Mouse (Mus musculus): ENCODE results near the gene Crybg2.
A peak's percentile ranks its signal among the peaks of the same experiment; 100 is the strongest.

The Crybg2 gene

GRCm38 (mm10) chr4:134058166-134058715 lies 2.4 kb upstream of the Crybg2 start:
- DNase-seq (ENCODE audit: low read depth) = no peak

DNA sequence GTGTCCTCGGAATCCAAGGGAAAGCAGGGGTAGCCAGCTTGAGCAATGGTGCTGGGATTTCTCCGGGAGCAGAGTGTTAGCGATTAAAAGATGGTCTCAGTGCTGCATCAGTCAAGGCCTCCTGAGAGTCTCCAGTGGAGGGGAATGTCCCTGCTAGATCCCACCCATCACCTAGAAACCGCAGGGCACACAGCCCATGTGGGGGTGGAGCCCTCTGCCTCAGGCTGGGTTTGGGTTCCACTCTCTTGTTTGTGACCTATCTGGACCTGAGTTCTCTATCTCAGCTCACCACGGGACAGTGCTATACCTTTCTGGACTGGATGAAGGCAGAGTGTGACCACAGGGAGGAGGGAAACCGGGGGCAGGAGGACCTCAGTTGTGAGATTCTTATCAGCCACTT lies 1.7 kb upstream of the Crybg2 start:
- no peak for DNase-seq (ENCODE audit: low read depth)

DNA sequence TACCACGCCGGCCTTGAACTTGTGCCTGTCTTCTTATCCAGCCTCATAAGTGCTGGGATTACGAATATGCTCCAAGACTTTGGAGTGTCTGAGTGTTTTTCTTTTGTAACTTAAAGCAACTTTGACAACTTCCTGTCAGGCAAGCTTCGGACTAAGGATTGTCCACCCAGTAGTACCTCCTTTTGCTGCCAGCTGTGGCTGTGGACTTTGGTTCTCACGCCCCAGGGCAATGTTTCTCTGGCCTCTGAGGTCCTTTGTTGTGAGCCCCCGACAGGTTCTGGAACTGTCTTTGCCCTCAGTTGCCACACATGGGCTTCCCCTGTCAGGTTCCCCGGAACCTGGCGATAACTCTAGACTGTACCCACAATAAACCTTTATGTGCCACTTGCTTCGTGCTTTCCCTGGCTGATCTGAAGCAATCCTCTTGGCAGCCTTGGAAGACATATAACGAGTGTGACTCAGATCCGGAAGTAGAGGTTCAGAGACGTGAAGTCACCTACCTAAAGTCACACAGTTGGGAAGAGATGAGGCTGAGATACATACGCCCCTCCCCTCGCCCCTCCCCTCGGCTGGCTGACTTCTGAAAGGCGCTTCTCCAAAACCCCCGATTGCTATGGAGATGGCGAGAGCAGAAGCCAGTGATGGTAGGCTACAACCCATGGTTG lies 683 bp downstream of the Crybg2 start:
- DNase-seq (ENCODE audit: low read depth) = peak; percentile 15

- no peak for DNase-seq (ENCODE audit: low read depth)
Observed at GRCm38 (mm10) chr4:134061944-134062446, 1.4 kb downstream of the Crybg2 start.

- DNase-seq (ENCODE audit: low read depth) = no peak
Observed at GRCm38 (mm10) chr4:134062561-134062960, 1.9 kb downstream of the Crybg2 start.

GRCm38 (mm10) chr4:134065431-134066004 lies 4.9 kb downstream of the Crybg2 start:
- no peak for DNase-seq (ENCODE audit: low read depth)

DNA sequence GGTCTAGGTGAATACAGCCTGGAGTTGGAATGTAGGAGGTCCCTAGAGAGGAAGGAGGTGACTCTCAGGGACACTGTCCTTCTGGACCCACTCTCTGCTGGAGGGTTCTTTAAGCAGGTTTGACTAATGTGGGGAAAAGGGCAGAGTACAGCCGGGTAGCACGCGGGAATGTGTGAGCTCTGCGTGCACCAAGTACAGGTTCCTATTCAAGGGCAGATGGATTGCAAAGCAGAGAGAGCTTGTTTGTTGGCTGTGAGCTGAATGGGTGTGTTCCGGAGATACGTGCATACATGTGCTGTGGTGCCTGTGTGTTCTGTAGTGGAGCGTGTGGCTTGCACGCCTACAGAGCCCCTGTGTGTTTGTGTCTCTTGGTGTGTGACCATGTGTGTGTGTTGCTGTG lies 6.8 kb downstream of the Crybg2 start:
- no peak for DNase-seq (ENCODE audit: low read depth)

DNA sequence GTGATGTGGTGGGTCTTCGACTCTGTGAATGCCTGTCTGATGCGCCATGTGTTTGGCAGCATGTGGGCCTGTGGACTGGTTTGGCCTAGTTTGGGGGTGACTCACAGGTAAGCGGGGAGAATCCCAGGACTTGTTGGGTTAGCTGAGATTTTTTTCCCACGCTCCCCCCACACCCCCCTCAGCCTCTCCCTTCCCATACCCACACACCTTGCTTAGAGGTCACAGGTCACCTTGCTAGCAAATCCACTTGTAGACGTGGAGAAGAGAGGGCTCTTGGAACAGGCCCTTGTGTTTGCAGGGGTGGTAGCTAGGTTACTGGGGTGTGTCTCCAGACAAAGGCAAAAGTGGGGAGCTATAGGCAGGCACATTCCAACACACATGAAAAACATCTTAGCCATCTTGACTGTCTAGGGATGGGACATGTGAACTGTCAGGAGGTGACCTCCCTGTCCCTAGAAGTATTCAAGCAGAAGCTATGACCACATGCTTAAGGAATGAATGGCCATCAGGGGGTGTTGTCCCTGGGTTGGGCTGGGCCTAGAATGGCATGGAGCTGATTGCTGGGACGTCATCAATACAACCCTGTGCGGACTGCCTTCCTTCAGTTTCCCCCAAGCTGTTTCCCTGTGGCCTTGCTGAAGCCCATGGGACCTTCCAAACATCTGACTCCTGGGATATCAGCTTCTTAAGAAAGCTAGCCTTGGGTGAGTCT lies 7.4 kb downstream of the Crybg2 start:
- DNase-seq (ENCODE audit: low read depth) = no peak

GRCm38 (mm10) chr4:134068793-134069580 lies 8.4 kb downstream of the Crybg2 start:
- DNase-seq (ENCODE audit: low read depth) = no peak

GRCm38 (mm10) chr4:134078694-134079093 lies 18.1 kb downstream of the Crybg2 start:
- peak; percentile 26 for DNase-seq (ENCODE audit: low read depth)

DNA sequence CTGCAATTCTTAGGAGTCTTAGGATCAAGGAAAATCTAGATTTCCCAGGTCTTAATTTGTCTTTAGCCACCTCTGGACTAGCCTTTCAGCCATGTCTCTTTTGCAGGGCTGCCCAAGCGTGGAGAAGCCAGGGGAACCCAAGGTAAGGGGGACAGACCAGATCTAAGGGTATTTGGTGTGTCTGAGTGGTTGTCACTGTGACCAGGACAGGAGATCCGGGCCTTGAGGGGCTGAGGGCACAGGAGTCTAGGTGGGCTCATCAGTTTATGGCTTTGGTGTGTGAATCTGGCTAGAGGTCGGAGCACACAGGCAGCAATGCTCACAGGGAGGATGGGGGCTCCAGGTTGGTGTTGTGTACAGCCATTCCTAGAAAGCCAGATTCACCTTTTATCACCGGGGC lies 20.1 kb downstream of the Crybg2 start:
- no peak for DNase-seq (ENCODE audit: low read depth)

DNA sequence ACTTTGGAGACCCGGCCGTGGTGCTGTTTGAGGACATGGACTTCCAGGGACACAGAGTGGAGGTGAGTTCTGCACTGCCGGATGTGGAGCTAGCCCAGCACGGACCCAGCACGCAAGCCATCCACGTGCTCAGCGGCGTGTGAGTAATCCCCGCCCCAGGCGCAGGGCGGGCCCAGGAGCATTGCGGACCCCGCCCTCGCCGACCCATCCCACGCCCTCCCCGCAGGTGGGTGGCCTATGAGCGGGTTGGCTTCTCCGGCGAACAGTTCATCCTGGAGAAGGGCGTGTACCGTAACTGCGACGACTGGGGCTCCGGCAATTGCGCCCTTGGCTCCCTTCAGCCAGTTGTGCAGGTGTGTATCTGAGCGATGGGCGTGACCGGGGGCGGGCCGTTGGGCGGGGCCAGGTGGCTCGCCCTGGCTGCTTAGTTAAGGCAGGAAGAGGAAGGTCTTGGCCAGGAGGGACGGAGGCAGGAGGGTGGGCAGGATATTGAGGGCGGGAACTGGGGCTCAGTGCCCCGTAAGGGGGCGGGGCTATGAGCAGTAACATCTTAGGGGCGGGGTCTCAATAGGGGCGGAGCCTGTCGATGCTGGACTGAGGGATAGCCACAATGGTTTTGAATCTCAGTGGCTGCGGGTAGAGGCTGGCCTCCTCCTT lies 21.2 kb downstream of the Crybg2 start:
- DNase-seq (ENCODE audit: low read depth) = no peak

- DNase-seq (ENCODE audit: low read depth) = no peak
Observed at GRCm38 (mm10) chr4:134082460-134082859, 21.8 kb downstream of the Crybg2 start.

DNA sequence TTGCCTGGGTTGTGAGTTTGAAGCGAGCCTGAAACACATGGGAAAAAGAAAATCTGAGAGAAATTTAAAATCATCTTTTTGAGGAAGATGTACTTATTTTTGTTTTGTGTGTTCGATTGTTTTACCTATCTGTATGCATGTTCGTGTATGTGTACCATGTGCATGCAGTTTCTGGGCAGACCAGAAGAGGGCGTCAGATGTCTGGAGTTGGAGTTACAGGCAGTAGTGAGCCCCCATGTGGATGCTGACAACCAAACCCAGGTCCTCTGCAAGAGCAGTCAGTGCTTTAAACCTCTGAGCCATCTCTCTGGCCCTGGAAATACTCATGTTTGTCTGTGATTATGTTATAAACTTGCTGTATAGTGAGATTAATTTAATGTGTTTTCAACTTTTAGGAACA lies 24.4 kb downstream of the Crybg2 start:
- DNase-seq (ENCODE audit: low read depth) = no peak

GRCm38 (mm10) chr4:134087412-134087811 lies 26.8 kb downstream of the Crybg2 start:
- peak; percentile 40 for DNase-seq (ENCODE audit: low read depth)

GRCm38 (mm10) chr4:134089029-134089428 lies 28.4 kb downstream of the Crybg2 start:
- no peak for DNase-seq (ENCODE audit: low read depth)

GRCm38 (mm10) chr4:134090521-134091224 lies 30.1 kb downstream of the Crybg2 start:
- no peak for DNase-seq (ENCODE audit: low read depth)

GRCm38 (mm10) chr4:134091225-134091529 lies 30.6 kb downstream of the Crybg2 start:
- no peak for DNase-seq (ENCODE audit: low read depth)

- peak; percentile 75 for DNase-seq (ENCODE audit: low read depth)
Observed at GRCm38 (mm10) chr4:134092382-134093288, 32.0 kb downstream of the Crybg2 start.

DNA sequence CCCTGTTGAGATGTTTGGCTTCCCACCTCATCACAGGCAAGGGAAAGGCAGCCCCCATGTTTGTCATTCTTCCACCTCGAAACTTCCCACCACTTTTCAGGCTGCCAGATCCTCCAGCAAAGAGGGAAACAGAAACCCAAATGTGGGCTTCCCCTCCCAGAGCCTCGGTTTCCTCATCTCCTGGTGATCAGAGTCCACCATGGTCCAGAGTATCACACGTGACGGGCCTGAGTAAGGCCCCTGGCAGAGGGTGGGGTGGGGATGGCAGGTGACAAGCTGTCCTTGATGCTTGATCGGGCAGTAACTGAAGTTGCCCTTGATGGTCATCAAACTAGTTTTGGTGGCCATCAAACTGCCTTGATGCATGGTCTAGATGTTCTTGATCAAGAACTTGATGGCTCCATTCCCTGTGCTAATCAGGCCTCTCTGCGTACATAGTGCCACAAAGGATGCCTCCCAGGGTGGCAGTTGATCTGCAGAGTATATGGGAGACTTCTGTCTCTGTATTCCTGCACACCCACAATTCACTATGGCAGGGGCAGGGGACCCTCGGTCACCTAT lies 33.5 kb downstream of the Crybg2 start:
- DNase-seq (ENCODE audit: low read depth) = no peak

All from NIH3T3 (cell line).